Mouse (Mus musculus) forebrain, embryonic 14.5 days (tissue): Measurements from ENCODE around the gene Masp2. TPM values are rescaled to one million over a fixed set of nuclear protein-coding genes. Genes with fewer than 3 reads are reported as not detected.

Experiments
- ATAC-seq: fragments of 200-750 bp; cut with Nextera tagmentation; 2 replicates; pipeline ENCODE4 v1.8.0; 2017; ENCODE audit warnings: mild to moderate bottlenecking, moderate library complexity
- DNase-seq: peaks from one replicate; pipeline ENCODE4 v3.0.0-alpha.2; 2015; ENCODE audit warnings: low spot score
- H3K27ac ChIP-seq: fragments of 300-500 bp; sonication (generic); 2 replicates; pipeline ENCODE4 v1.5.1; 2014; ENCODE audit warnings: low read depth, mild to moderate bottlenecking, control low read depth, low read length, moderate library complexity
- H3K27me3 ChIP-seq: fragments of 300-500 bp; sonication (generic); replicated peaks from 2 replicates; pipeline ENCODE4 v1.6.1; 2014; ENCODE audit warnings: low read length, control low read depth, mixed read lengths; ENCODE audit not compliant: control insufficient read depth, insufficient read depth
- H3K36me3 ChIP-seq: fragments of 300-500 bp; sonication (generic); 2 replicates; pipeline ENCODE4 v1.6.1; 2014; ENCODE audit warnings: low read length, control low read depth; ENCODE audit not compliant: control insufficient read depth, insufficient read depth
- H3K4me1 ChIP-seq: fragments of 300-500 bp; sonication (generic); 2 replicates; pipeline ENCODE4 v1.6.1; 2014; ENCODE audit warnings: antibody characterized with exemption, low read length, control low read depth; ENCODE audit not compliant: control insufficient read depth, insufficient read depth
- H3K4me2 ChIP-seq: fragments of 300-500 bp; sonication (generic); 2 replicates; pipeline ENCODE4 v1.6.1; 2014; ENCODE audit warnings: mild to moderate bottlenecking, control low read depth, low read length
- H3K4me3 ChIP-seq: fragments of 300-500 bp; sonication (generic); 2 replicates; pipeline ENCODE4 v1.5.1; 2014; ENCODE audit warnings: low read depth, low read length, control low read depth
- H3K9ac ChIP-seq: fragments of 300-500 bp; sonication (generic); 2 replicates; pipeline ENCODE4 v1.6.1; 2014; ENCODE audit warnings: mild to moderate bottlenecking, low read length, control low read depth, moderate library complexity
- H3K9me3 ChIP-seq: fragments of 300-500 bp; sonication (generic); replicated peaks from 2 replicates; pipeline ENCODE4 v1.6.1; 2016; ENCODE audit warnings: low read length, control low read depth, mixed read lengths; ENCODE audit not compliant: control insufficient read depth
- WGBS: fragments of 180-500 bp; shearing (Covaris S2); extraction: QIAGEN DNeasy Blood & Tissue Kit; methylation state at CpG from one replicate; pipeline ENCODE4 v1.1.7; 2014; 5-methylcytosine and 5-hydroxymethylcytosine counted together
- polyA plus RNA-seq: library from polyadenylated mRNA; unstranded; fragments of >200 nt; fragmentation: Nextera tagmentation; extraction: Ambion mirVana; gene quantifications from 2 replicates; pipeline ENCODE4 v1.2.1, GENCODE M21; 2014

The Masp2 gene
- 0.25 TPM in 1 of 2 replicates, not detected in the other for polyA plus RNA-seq

GRCm38 (mm10) chr4:148602357-148603120 is at the start of gene Masp2:
Gene Masp2 (plus strand): TSS chr4:148602554.
- Histone ChIP-seq H3K4me3 (no peak within 1 kb of the TSS), H3K4me1 (no peaks in the 10 kb centered on the region), H3K9me3 (no peaks in the 10 kb centered on the region), H3K36me3 (0 out of 2 replicates have a peak, but pooled peaks cover 8% of the 10 kb centered on the region), H3K9ac (no peak within 1 kb of the TSS), H3K4me2 (no peak within 1 kb of the TSS), H3K27ac (no peak within 1 kb of the TSS), H3K27me3 (no peaks in the 10 kb centered on the region)
- DNase-seq = no peak
- 90% methylated on average over 14 of the region's 14 CpGs for WGBS
- ATAC-seq = no peak

GRCm38 (mm10) chr4:148557766-148558165 is 44.6 kb upstream of the Masp2 start:
- WGBS = 35% methylated on average over 6 of the region's 6 CpGs
- Histone ChIP-seq H3K4me2 (peak overlapping the region; percentile 72), H3K36me3 (peaks cover 72% of the 10 kb centered on the region), H3K9ac (peak overlapping the region; percentile 90), H3K4me3 (peak overlapping the region; percentile 71), H3K9me3 (no peaks in the 10 kb centered on the region), H3K27ac (peak overlapping the region; percentile 83), H3K4me1 (peaks cover 6% of the 10 kb centered on the region), H3K27me3 (no peaks in the 10 kb centered on the region)
- ATAC-seq (peak; percentile 42), DNase-seq (no peak)

GRCm38 (mm10) chr4:148558297-148559000 is 43.9 kb upstream of the Masp2 start, which contains the start of gene Exosc10:
Gene Exosc10 (plus strand): TSS chr4:148558429.
- peak within 1 kb of the TSS; percentile 83 for H3K27ac ChIP-seq
- H3K4me1 ChIP-seq = peaks cover 6% of the 10 kb centered on the region
- no peaks in the 10 kb centered on the region for H3K9me3 ChIP-seq
- peak; percentile 96 for DNase-seq
- H3K9ac ChIP-seq = peak within 1 kb of the TSS; percentile 90
- H3K4me3 ChIP-seq = peak within 1 kb of the TSS; percentile 71
- H3K36me3 ChIP-seq = peaks cover 72% of the 10 kb centered on the region
- ATAC-seq = peak; percentile 97
- WGBS = under 1% methylated on average over 63 of the region's 63 CpGs
- peak within 1 kb of the TSS; percentile 72 for H3K4me2 ChIP-seq
- H3K27me3 ChIP-seq = no peaks in the 10 kb centered on the region

GRCm38 (mm10) chr4:148562676-148563075 is 39.7 kb upstream of the Masp2 start:
- DNase-seq = no peak
- peaks cover 77% of the 10 kb centered on the region for H3K36me3 ChIP-seq
- H3K27me3 ChIP-seq = no peaks in the 10 kb centered on the region
- peaks cover 6% of the 10 kb centered on the region for H3K4me1 ChIP-seq
- H3K4me3 ChIP-seq = no peak overlapping the region
- H3K27ac ChIP-seq = no peak overlapping the region
- 95% methylated on average over 17 of the region's 17 CpGs for WGBS
- H3K9me3 ChIP-seq = no peaks in the 10 kb centered on the region
- no peak overlapping the region for H3K4me2 ChIP-seq
- ATAC-seq = no peak
- H3K9ac ChIP-seq = no peak overlapping the region

DNA sequence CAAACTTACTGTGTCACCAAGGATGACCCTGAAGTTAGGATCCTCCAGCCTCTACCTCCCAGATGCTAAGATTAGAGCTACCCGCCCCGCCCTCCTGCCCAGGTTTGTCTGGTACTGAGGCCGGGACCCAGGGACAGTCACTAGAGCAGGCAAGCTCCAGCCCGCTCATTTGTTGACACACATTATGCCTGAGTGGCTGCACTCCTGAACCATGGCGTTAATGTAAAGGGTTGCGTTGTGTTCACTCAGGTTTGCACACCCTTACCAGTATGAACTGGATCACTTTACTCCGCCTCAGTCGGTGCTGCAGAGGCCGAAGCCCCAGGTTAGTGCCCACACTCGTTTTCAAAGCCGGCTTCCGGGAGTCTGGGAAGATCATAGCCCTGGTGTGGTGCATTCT is 38.8 kb upstream of the Masp2 start:
- no peaks in the 10 kb centered on the region for H3K9me3 ChIP-seq
- ATAC-seq (no peak), DNase-seq (no peak)
- no peak overlapping the region for H3K4me3 ChIP-seq
- no peak overlapping the region for H3K27ac ChIP-seq
- WGBS = 95% methylated on average over 12 of the region's 12 CpGs
- H3K4me1 ChIP-seq = peaks cover 3% of the 10 kb centered on the region
- H3K36me3 ChIP-seq = peaks cover 86% of the 10 kb centered on the region
- no peak overlapping the region for H3K9ac ChIP-seq
- H3K27me3 ChIP-seq = no peaks in the 10 kb centered on the region
- no peak overlapping the region for H3K4me2 ChIP-seq

GRCm38 (mm10) chr4:148570138-148570537 is 32.2 kb upstream of the Masp2 start:
- DNase-seq = no peak
- H3K36me3 ChIP-seq = peaks cover 97% of the 10 kb centered on the region
- H3K27me3 ChIP-seq = no peaks in the 10 kb centered on the region
- ATAC-seq = no peak
- no peaks in the 10 kb centered on the region for H3K4me1 ChIP-seq
- WGBS = 94% methylated on average over 10 of the region's 10 CpGs
- H3K9me3 ChIP-seq = no peaks in the 10 kb centered on the region
- no peak overlapping the region for H3K4me3 ChIP-seq
- H3K27ac ChIP-seq = no peak overlapping the region
- H3K4me2 ChIP-seq = no peak overlapping the region
- no peak overlapping the region for H3K9ac ChIP-seq

DNA sequence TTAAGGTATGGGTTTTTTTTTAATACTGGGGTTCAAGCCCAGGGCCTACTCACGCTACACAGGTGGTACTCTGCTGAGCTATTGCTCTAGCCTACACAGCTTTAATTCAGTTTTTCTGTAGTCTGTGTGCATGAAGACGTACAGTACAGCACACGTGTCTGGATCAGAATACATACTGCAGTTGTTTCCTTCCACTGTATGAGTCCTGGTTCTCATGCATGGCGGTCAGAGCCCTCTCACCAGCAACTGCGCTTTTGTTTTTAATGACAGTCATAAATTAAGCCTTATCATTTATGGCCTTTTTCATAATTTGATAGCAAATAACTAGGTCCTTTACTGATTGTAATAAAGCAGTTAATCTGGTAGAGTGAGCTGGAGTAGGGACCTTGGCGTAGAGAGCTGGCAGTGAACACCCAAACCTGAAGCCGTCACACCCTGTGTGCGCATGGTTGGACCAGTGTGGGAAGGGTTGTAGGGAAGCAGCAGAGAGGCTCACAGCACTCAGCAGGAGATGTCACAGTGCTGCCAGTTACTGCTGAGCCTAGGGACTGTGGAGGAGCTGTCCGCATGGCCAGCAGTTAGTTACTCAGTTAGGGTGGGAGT is 31.6 kb upstream of the Masp2 start:
- 97% methylated on average over 9 of the region's 9 CpGs for WGBS
- no peak overlapping the region for H3K4me3 ChIP-seq
- H3K27ac ChIP-seq = no peak overlapping the region
- no peaks in the 10 kb centered on the region for H3K9me3 ChIP-seq
- no peaks in the 10 kb centered on the region for H3K4me1 ChIP-seq
- H3K9ac ChIP-seq = no peak overlapping the region
- H3K36me3 ChIP-seq = peaks cover 97% of the 10 kb centered on the region
- H3K4me2 ChIP-seq = no peak overlapping the region
- ATAC-seq (no peak), DNase-seq (no peak)
- no peaks in the 10 kb centered on the region for H3K27me3 ChIP-seq

DNA sequence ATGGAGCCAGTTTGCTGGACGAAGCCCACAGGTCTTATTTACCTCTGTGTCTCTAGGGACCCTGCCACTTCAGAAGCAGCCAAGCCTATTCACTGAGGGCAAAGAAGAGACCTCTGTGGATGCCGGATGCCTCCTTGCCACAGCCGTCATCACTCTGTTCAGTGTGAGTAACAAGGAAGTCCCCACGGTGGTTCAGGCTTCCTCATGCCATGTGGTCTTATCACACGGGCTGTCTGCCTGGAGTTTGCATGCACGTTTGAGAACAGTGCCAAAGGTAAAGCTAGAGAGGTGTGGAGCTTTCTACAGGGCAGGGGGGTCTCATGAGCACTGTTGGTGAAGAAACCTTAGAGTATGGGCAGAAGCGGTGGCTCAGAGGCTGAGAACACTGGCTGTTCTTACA is 29.1 kb upstream of the Masp2 start:
- no peak for DNase-seq
- H3K9me3 ChIP-seq = no peaks in the 10 kb centered on the region
- no peak overlapping the region for H3K4me3 ChIP-seq
- WGBS = 91% methylated on average over 7 of the region's 7 CpGs
- peaks cover 97% of the 10 kb centered on the region for H3K36me3 ChIP-seq
- ATAC-seq = no peak
- H3K27ac ChIP-seq = no peak overlapping the region
- H3K4me2 ChIP-seq = no peak overlapping the region
- H3K9ac ChIP-seq = no peak overlapping the region
- H3K27me3 ChIP-seq = no peaks in the 10 kb centered on the region
- no peaks in the 10 kb centered on the region for H3K4me1 ChIP-seq
